Mouse (Mus musculus): Measurements from ENCODE around the gene Decr2. TPM values are rescaled to one million over a fixed set of nuclear protein-coding genes. Genes with fewer than 3 reads are reported as not detected.

The Decr2 gene
- polyA plus RNA-seq, 1 experiment from 2014 or later, result 16.5 TPM

DNA sequence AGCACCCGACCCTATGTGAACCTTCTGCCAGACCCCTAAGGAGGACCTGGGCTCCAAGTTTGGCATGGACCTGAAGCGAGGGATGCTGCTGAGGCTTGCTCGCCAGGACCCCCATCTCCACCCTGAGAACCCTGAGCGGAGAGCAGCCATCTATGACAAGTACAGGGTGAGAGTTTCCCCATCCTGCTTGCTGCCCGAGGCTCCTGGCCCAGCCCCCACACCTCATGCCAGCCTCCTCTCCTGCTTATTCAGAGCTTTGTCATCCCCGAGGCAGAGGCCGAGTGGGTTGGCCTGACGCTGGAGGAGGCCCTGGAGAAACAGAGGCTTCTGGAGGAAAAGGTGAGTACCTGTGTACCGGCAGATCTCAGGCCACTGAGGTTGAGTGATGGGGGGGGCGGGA, 35.1 kb upstream of the Decr2 start:
- H3K27me3 ChIP-seq (ENCODE audit: control insufficient read depth, insufficient read depth, low read length), result no peaks in the 10 kb centered on the region

DNA sequence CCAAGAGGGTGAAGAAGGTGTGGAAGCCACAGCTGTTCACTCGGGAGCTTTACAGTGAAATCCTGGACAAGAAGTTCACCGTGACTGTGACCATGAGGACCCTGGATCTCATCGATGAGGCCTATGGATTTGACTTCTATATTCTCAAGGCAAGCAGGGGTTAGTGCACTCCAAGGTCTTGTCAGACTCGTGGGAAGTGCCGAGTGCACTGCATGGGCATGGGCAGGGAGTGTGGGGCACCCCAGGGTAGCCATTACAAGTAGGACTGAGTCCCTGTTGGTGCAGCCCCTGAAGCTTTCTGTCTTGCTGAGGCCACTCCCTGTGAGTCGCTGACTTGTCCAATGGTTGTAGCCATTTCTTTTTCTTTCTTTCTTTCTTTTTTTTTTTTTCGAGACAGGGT, 34.4 kb upstream of the Decr2 start:
- Histone ChIP-seq H3K36me3 (ENCODE audit: control insufficient read depth, insufficient read depth, low read length) (peaks cover 10% of the 10 kb centered on the region), H3K27me3 (ENCODE audit: control insufficient read depth, insufficient read depth, low read length) (no peaks in the 10 kb centered on the region), H3K9me3 (ENCODE audit: control insufficient read depth, low read length) (no peaks in the 10 kb centered on the region), H3K27ac (ENCODE audit: low read depth, low read length) (no peak overlapping the region), H3K9ac (ENCODE audit: low read length) (peak overlapping the region; percentile 72), H3K4me3 (ENCODE audit: low read depth, low read length) (peak overlapping the region; percentile 99), H3K4me2 (ENCODE audit: low read depth) (peak overlapping the region; percentile 80), H3K4me1 (ENCODE audit: control insufficient read depth, insufficient read depth, low read length) (peaks cover 8% of the 10 kb centered on the region)
- DNase-seq (ENCODE audit: low spot score) (no peak), ATAC-seq (ENCODE audit: insufficient read depth, low FRiP score, low TSS enrichment) (no peak)
- WGBS, result 87% methylated on average over 7 of the region's 7 CpGs

More for the DNA sequence above, 35.1 kb upstream of the Decr2 start:
- ATAC-seq (ENCODE audit: insufficient read depth, low FRiP score, low TSS enrichment) (no peak), DNase-seq (ENCODE audit: low spot score) (no peak)
- Histone ChIP-seq H3K27ac (ENCODE audit: low read depth, low read length) (no peak overlapping the region), H3K9ac (ENCODE audit: low read length) (no peak overlapping the region), H3K4me3 (ENCODE audit: low read depth, low read length) (no peak overlapping the region), H3K4me2 (ENCODE audit: low read depth) (no peak overlapping the region), H3K9me3 (ENCODE audit: control insufficient read depth, low read length) (no peaks in the 10 kb centered on the region), H3K36me3 (ENCODE audit: control insufficient read depth, insufficient read depth, low read length) (peaks cover 10% of the 10 kb centered on the region), H3K4me1 (ENCODE audit: control insufficient read depth, insufficient read depth, low read length) (peaks cover 8% of the 10 kb centered on the region)
- WGBS, result 94% methylated on average over 10 of the region's 10 CpGs

DNA sequence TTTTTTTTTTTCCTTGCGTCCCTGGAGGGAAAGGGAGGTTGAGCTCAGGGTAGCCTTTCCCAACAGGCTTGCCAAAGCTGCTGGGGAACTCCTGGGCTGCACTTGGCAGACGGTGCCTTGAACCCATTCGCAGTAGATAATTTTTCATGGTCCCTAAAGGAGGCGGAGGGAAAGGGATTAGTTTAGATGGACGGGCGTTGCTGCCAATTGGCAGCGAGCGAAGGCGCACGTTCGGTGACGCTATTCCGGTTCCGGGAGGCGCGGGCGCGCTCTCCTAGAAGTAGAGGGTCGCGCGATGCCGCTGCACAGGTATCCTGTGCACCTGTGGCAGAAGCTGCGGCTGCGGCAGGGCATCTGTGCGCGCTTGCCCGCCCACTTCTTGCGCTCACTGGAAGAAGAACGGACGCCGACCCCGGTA, 33.1 kb upstream of the Decr2 start, which contains the start of gene Mrpl28:
Gene Mrpl28, plus strand, starts transcription at position 234 of the 418 bp plus-strand sequence.
- DNase-seq (ENCODE audit: low spot score), result peak; percentile 95
- Histone ChIP-seq H3K4me1 (ENCODE audit: control insufficient read depth, insufficient read depth, low read length) (peaks cover 8% of the 10 kb centered on the region), H3K9me3 (ENCODE audit: control insufficient read depth, low read length) (no peaks in the 10 kb centered on the region), H3K4me3 (ENCODE audit: low read depth, low read length) (peak within 1 kb of the TSS; percentile 99), H3K27ac (ENCODE audit: low read depth, low read length) (no peak within 1 kb of the TSS), H3K4me2 (ENCODE audit: low read depth) (peak within 1 kb of the TSS; percentile 80), H3K27me3 (ENCODE audit: control insufficient read depth, insufficient read depth, low read length) (no peaks in the 10 kb centered on the region), H3K9ac (ENCODE audit: low read length) (peak within 1 kb of the TSS; percentile 72), H3K36me3 (ENCODE audit: control insufficient read depth, insufficient read depth, low read length) (peaks cover 7% of the 10 kb centered on the region)
- WGBS, result under 1% methylated on average over 32 of the region's 32 CpGs
- ATAC-seq (ENCODE audit: insufficient read depth, low FRiP score, low TSS enrichment), result peak; percentile 86

DNA sequence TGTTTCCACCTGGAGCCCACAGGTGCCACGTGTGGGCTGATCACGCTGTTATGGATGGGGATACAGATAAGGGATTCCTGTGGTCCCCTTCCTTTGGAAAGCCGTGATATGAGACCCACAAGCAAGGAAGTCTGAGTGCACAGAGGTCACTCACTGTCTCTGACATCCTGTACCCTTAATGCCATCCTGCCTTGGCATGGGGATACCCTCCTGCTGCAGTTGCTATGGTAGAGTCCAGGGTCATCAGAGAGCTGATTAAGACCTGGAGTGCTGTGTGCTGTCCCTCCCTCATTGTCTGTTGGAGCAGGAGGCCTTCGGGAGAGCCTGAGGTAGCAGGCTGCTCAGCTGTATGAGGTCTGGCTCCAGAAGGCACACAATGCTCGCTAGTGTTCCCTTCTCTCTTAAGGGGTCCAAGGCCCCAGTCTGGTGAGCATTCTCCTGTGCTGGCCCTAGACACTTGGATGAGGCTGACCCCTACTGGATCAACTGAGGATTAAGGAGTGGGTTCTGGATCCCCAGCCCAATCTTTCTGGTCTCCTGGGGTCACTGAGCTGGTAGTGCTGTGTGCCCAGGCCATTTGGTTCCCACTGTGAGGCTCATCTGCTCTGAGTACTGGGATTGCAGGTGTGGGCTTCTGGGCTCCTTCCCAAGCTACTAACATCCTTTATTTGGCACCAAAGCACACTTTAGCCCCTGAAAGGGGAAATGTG, 32.4 kb upstream of the Decr2 start:
- 62% methylated on average over 5 of the region's 5 CpGs for WGBS
- no peak overlapping the region for H3K27ac ChIP-seq (ENCODE audit: low read depth, low read length)
- ATAC-seq (ENCODE audit: insufficient read depth, low FRiP score, low TSS enrichment), result peak; percentile 18; the same call in 1 of the 2 replicates

DNA sequence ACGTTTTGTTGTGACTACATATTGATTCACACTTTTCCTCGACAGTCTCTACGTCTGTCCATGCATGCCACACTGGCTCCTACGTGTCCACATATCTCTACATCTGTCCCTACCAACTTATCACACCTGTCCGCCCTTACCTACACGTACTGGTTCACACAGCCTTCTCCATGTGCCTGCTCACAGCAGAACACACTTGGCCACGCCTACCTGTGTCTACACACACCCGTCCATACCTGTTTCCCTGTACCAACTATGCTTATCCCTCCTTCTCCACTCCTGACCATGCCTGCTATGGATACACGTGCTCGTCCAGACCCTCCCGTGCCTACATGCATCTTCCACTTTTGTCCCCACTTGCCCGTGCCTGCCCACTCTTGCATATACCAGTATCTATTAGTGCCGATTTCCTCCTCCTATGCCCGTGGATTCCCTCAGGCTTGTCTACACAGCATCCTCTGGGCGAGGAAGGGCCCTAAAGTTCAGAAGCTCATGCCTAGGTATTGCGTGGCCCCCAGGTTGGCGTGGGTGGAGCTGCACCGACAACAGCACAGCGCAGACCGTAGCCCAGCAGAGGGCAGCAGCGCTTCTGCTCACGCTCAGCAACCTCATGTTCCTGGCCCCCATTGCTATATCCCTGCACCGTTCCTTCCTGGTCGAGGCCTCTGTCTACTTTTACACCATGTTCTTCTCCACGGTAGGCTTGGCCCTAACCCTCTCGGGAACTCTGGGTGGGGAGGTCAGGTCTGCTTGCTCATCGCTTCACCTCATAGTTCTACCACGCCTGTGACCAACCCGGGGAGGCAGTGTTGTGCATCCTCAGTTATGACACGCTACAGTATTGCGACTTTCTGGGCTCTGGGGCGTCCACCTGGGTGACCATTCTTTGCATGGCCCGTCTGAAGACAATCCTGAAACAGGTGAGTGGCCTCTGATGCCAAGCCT, 29.9 kb upstream of the Decr2 start:
- H3K4me2 ChIP-seq (ENCODE audit: low read depth), result no peak overlapping the region
- no peak overlapping the region for H3K27ac ChIP-seq (ENCODE audit: low read depth, low read length)
- 58% methylated on average over 33 of the region's 33 CpGs for WGBS
- H3K4me3 ChIP-seq (ENCODE audit: low read depth, low read length), result no peak overlapping the region
- no peak for ATAC-seq (ENCODE audit: insufficient read depth, low FRiP score, low TSS enrichment)
- H3K36me3 ChIP-seq (ENCODE audit: control insufficient read depth, insufficient read depth, low read length), result no peaks in the 10 kb centered on the region
- H3K27me3 ChIP-seq (ENCODE audit: control insufficient read depth, insufficient read depth, low read length), result peaks cover 8% of the 10 kb centered on the region
- H3K4me1 ChIP-seq (ENCODE audit: control insufficient read depth, insufficient read depth, low read length), result peaks cover 8% of the 10 kb centered on the region
- DNase-seq (ENCODE audit: low spot score), result peak; percentile 75
- H3K9me3 ChIP-seq (ENCODE audit: control insufficient read depth, low read length), result no peaks in the 10 kb centered on the region
- H3K9ac ChIP-seq (ENCODE audit: low read length), result no peak overlapping the region

More for the DNA sequence above, 32.4 kb upstream of the Decr2 start:
- H3K4me1 ChIP-seq (ENCODE audit: control insufficient read depth, insufficient read depth, low read length), result peaks cover 8% of the 10 kb centered on the region
- peak; percentile 26 for DNase-seq (ENCODE audit: low spot score)
- H3K9me3 ChIP-seq (ENCODE audit: control insufficient read depth, low read length), result no peaks in the 10 kb centered on the region
- no peak overlapping the region; the same call in 1 of the 2 replicates for H3K4me3 ChIP-seq (ENCODE audit: low read depth, low read length)
- no peaks in the 10 kb centered on the region for H3K27me3 ChIP-seq (ENCODE audit: control insufficient read depth, insufficient read depth, low read length)
- H3K9ac ChIP-seq (ENCODE audit: low read length), result no peak overlapping the region
- no peak overlapping the region for H3K4me2 ChIP-seq (ENCODE audit: low read depth)
- H3K36me3 ChIP-seq (ENCODE audit: control insufficient read depth, insufficient read depth, low read length), result peaks cover 6% of the 10 kb centered on the region

DNA sequence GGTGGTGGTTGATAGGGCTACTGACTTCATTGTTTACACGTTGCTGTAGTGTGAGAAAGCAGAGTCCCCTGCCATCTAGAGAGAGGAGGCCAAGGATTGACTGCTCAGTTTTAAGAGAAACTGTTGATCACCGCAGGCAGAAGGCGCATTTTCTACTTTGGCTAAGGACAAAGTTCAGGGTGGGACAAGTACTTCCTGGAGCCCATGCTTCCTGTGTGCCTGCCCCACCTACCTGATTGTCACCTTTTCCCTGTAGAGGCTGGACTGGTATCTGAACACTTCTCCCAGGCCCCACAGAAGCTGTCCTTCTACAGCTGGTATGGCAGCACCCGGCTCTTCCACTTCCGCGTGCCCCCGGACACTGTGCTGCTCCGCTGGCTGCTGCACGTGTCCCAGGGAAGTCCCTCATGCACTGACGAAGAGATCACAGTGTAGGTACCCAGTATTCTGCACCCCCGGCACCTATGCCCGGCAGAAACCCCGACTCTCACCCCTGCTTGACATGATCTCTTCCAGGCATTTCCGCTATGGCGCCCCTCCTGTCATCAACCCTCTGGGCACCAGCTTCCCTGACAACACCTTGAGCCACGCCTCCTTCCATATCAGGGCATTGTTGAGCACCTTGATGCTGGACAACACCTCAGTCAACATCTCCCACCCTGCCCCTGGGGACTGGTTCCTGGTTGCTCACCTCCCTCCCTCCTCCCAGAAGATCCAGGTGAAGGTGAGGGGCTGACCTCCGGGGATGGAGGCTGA, 26.5 kb upstream of the Decr2 start:
- ATAC-seq (ENCODE audit: insufficient read depth, low FRiP score, low TSS enrichment) (no peak), DNase-seq (ENCODE audit: low spot score) (no peak)
- no peak overlapping the region for H3K9ac ChIP-seq (ENCODE audit: low read length)
- H3K4me1 ChIP-seq (ENCODE audit: control insufficient read depth, insufficient read depth, low read length), result no peaks in the 10 kb centered on the region
- 88% methylated on average over 17 of the region's 17 CpGs for WGBS
- no peaks in the 10 kb centered on the region for H3K36me3 ChIP-seq (ENCODE audit: control insufficient read depth, insufficient read depth, low read length)
- H3K4me3 ChIP-seq (ENCODE audit: low read depth, low read length), result no peak overlapping the region
- H3K4me2 ChIP-seq (ENCODE audit: low read depth), result no peak overlapping the region
- no peaks in the 10 kb centered on the region for H3K9me3 ChIP-seq (ENCODE audit: control insufficient read depth, low read length)
- no peak overlapping the region for H3K27ac ChIP-seq (ENCODE audit: low read depth, low read length)
- H3K27me3 ChIP-seq (ENCODE audit: control insufficient read depth, insufficient read depth, low read length), result peaks cover 32% of the 10 kb centered on the region

DNA sequence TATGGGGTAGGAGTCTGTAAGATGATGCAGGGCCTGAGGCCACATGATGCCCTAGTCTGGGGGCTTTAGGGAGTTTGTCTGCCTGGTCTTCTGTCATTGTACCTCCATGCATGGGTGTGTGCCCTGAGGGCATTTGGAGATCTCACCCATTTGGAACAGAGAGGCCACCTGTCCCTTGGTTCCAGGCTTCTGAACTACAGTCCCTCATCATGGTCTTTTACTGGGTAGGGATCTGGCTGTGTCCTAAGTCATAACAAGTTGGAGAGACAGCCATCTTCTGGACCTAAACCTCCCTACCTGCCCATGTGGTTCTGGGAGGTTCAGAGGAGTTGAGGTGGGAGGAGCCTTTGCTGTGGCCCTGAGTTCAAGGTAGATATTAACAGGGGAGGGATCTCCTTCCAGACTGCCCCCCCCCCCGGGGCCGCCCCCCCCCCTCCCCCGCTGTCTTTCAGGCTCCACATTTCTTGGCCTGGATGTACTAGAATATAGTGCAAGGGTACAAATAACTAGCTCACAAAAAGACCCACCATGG, 25.9 kb upstream of the Decr2 start:
- no peak overlapping the region for H3K4me2 ChIP-seq (ENCODE audit: low read depth)
- H3K9ac ChIP-seq (ENCODE audit: low read length), result no peak overlapping the region
- ATAC-seq (ENCODE audit: insufficient read depth, low FRiP score, low TSS enrichment), result no peak
- H3K27ac ChIP-seq (ENCODE audit: low read depth, low read length), result no peak overlapping the region
- DNase-seq (ENCODE audit: low spot score), result no peak
- no peaks in the 10 kb centered on the region for H3K9me3 ChIP-seq (ENCODE audit: control insufficient read depth, low read length)
- peaks cover 37% of the 10 kb centered on the region for H3K27me3 ChIP-seq (ENCODE audit: control insufficient read depth, insufficient read depth, low read length)
- no peak overlapping the region for H3K4me3 ChIP-seq (ENCODE audit: low read depth, low read length)
- no peaks in the 10 kb centered on the region for H3K4me1 ChIP-seq (ENCODE audit: control insufficient read depth, insufficient read depth, low read length)
- whole genome bisulfite sequencing, result 68% methylated on average over 3 of the region's 3 CpGs
- no peaks in the 10 kb centered on the region for H3K36me3 ChIP-seq (ENCODE audit: control insufficient read depth, insufficient read depth, low read length)

DNA sequence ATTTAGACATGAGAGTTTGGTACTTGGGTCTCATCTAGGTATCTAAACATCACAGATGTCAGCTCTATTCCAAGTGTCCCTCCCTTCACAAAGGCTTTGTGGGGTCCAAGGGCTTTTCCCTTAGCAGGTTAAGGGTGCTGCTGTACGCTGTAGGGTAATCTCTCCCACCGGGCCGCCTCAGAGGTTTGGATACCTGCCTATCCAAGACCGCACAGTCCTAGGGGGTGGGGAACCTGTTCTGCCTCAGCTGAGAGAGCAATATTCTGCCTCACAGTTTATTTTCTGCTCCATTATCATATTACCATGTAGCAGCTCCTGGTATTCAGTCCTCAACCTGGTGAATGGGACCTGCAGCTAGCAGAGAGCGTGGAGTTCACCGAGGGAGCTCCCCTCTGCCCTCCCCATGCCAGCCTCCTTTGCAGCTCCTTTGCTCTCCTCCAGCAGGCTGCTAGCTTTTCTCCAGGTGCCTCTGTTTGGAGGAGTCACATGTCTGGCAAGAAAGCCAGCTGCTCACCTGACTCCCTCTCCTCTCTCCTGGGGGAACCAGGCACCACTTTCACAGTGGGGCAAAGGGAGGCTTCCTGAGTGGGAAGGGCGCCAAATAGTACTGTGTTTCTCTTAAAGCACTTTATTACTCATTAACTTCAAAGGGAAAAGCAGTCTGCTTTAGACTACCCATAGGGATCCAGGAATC, 25.2 kb upstream of the Decr2 start:
- 72% methylated on average over 7 of the region's 7 CpGs for WGBS
- Histone ChIP-seq H3K9ac (ENCODE audit: low read length) (no peak overlapping the region), H3K27me3 (ENCODE audit: control insufficient read depth, insufficient read depth, low read length) (peaks cover 38% of the 10 kb centered on the region), H3K4me1 (ENCODE audit: control insufficient read depth, insufficient read depth, low read length) (no peaks in the 10 kb centered on the region), H3K4me2 (ENCODE audit: low read depth) (no peak overlapping the region), H3K36me3 (ENCODE audit: control insufficient read depth, insufficient read depth, low read length) (no peaks in the 10 kb centered on the region), H3K9me3 (ENCODE audit: control insufficient read depth, low read length) (no peaks in the 10 kb centered on the region), H3K27ac (ENCODE audit: low read depth, low read length) (no peak overlapping the region), H3K4me3 (ENCODE audit: low read depth, low read length) (no peak overlapping the region)
- no peak for DNase-seq (ENCODE audit: low spot score)
- ATAC-seq (ENCODE audit: insufficient read depth, low FRiP score, low TSS enrichment), result no peak

Data from neural tube, embryonic 11.5 days (tissue).